Mouse (Mus musculus) cerebellum, adult 2 months (tissue): ENCODE data around the gene Smarcad1.

Experiments
- CTCF ChIP-seq: fragments of 200-500 bp; IDR thresholded peaks from 2 replicates; pipeline ENCODE4 v1.5.1; 2011; ENCODE audit warnings: low read depth, mild to moderate bottlenecking, control low read depth, low read length, moderate library complexity, borderline replicate concordance; ENCODE audit not compliant: insufficient read depth
- POLR2A ChIP-seq: fragments of 200-500 bp; IDR thresholded peaks from 2 replicates; pipeline ENCODE4 v1.6.1; 2011; ENCODE audit warnings: low read length, control low read depth, borderline replicate concordance; ENCODE audit not compliant: insufficient read depth

- TF ChIP-seq CTCF (no peak), POLR2A (no peak)
Measured at GRCm38 (mm10) chr6:65146363-65146762, 104.0 kb downstream of the Smarcad1 start.
